Mouse (Mus musculus): ENCODE results near the gene D930020B18Rik. TPM values are rescaled to one million over a fixed set of nuclear protein-coding genes. Genes with fewer than 3 reads are reported as not detected.

D930020B18Rik gene
- polyA plus RNA-seq, 1 experiment from 2014 or later, result 0.20 TPM

- 65% methylated on average over 4 of the region's 4 CpGs for WGBS
- ATAC-seq (ENCODE audit: low read depth), result no peak
- no peak overlapping the region for H3K4me3 ChIP-seq
- no peaks in the 10 kb centered on the region for H3K36me3 ChIP-seq
- no peaks in the 10 kb centered on the region for H3K4me1 ChIP-seq (replicated peaks)
- H3K9me3 ChIP-seq, result peaks cover 11% of the 10 kb centered on the region; the same call in 1 of the 2 replicates
- H3K4me2 ChIP-seq, result no peak overlapping the region
- H3K27ac ChIP-seq (replicated peaks), result no peak overlapping the region
- no peak overlapping the region for H3K9ac ChIP-seq
- H3K27me3 ChIP-seq, result no peaks in the 10 kb centered on the region
Observed at GRCm38 (mm10) chr10:121726505-121726904, 85.1 kb downstream of the D930020B18Rik start.

- Histone ChIP-seq H3K36me3 (no peaks in the 10 kb centered on the region), H3K4me2 (no peak overlapping the region), H3K27ac (replicated peaks) (no peak overlapping the region), H3K27me3 (no peaks in the 10 kb centered on the region), H3K4me3 (no peak overlapping the region), H3K9me3 (peaks cover 4% of the 10 kb centered on the region; the same call in 1 of the 2 replicates), H3K9ac (no peak overlapping the region), H3K4me1 (replicated peaks) (no peaks in the 10 kb centered on the region; the same call in 1 of the 2 replicates)
- WGBS, result 79% methylated on average over 4 of the region's 4 CpGs
- ATAC-seq (ENCODE audit: low read depth), result no peak
Observed at GRCm38 (mm10) chr10:121727151-121727550, 85.8 kb downstream of the D930020B18Rik start.

- Histone ChIP-seq H3K36me3 (no peaks in the 10 kb centered on the region), H3K4me3 (no peak overlapping the region), H3K4me1 (replicated peaks) (no peaks in the 10 kb centered on the region; the same call in 1 of the 2 replicates), H3K9ac (no peak overlapping the region), H3K4me2 (no peak overlapping the region), H3K27ac (replicated peaks) (no peak overlapping the region), H3K9me3 (no peaks in the 10 kb centered on the region), H3K27me3 (no peaks in the 10 kb centered on the region)
- no peak for ATAC-seq (ENCODE audit: low read depth)
- WGBS, result 98% methylated on average over 4 of the region's 4 CpGs
Observed at GRCm38 (mm10) chr10:121728226-121728625, 86.8 kb downstream of the D930020B18Rik start.

- ATAC-seq (ENCODE audit: low read depth), result no peak
- no peaks in the 10 kb centered on the region; the same call in 1 of the 2 replicates for H3K4me1 ChIP-seq (replicated peaks)
- no peak overlapping the region for H3K4me3 ChIP-seq
- no peak overlapping the region for H3K9ac ChIP-seq
- H3K27me3 ChIP-seq, result no peaks in the 10 kb centered on the region
- WGBS, result 94% methylated on average over 8 of the region's 8 CpGs
- H3K4me2 ChIP-seq, result no peak overlapping the region
- no peaks in the 10 kb centered on the region for H3K36me3 ChIP-seq
- H3K27ac ChIP-seq (replicated peaks), result no peak overlapping the region
- no peaks in the 10 kb centered on the region for H3K9me3 ChIP-seq
Observed at GRCm38 (mm10) chr10:121731048-121731725, 89.8 kb downstream of the D930020B18Rik start.

GRCm38 (mm10) chr10:121732542-121732941 lies 91.2 kb downstream of the D930020B18Rik start:
- Histone ChIP-seq H3K9me3 (no peaks in the 10 kb centered on the region), H3K4me1 (replicated peaks) (no peaks in the 10 kb centered on the region; the same call in 1 of the 2 replicates), H3K36me3 (no peaks in the 10 kb centered on the region), H3K4me3 (no peak overlapping the region), H3K9ac (no peak overlapping the region), H3K27me3 (no peaks in the 10 kb centered on the region), H3K4me2 (no peak overlapping the region), H3K27ac (replicated peaks) (no peak overlapping the region)
- no peak; the same call in 1 of the 2 replicates for ATAC-seq (ENCODE audit: low read depth)
- 66% methylated on average over 9 of the region's 9 CpGs for WGBS

GRCm38 (mm10) chr10:121737256-121737655 lies 95.9 kb downstream of the D930020B18Rik start:
- Histone ChIP-seq H3K36me3 (no peaks in the 10 kb centered on the region), H3K9ac (no peak overlapping the region), H3K27ac (replicated peaks) (no peak overlapping the region), H3K4me1 (replicated peaks) (peaks cover 10% of the 10 kb centered on the region), H3K4me3 (no peak overlapping the region), H3K9me3 (no peaks in the 10 kb centered on the region), H3K27me3 (no peaks in the 10 kb centered on the region), H3K4me2 (no peak overlapping the region)
- ATAC-seq (ENCODE audit: low read depth), result no peak
- WGBS, result 89% methylated on average over 3 of the region's 3 CpGs

GRCm38 (mm10) chr10:121739548-121740505 lies 98.4 kb downstream of the D930020B18Rik start, which contains the start of gene BC048403:
Gene BC048403 (plus strand): TSS chr10:121739937.
- H3K4me1 ChIP-seq (replicated peaks), result peaks cover 10% of the 10 kb centered on the region
- peak within 1 kb of the TSS; percentile 79 for H3K9ac ChIP-seq
- H3K9me3 ChIP-seq, result no peaks in the 10 kb centered on the region
- H3K27ac ChIP-seq (replicated peaks), result peak within 1 kb of the TSS; percentile 73
- peak; percentile 95 for ATAC-seq (ENCODE audit: low read depth)
- no peaks in the 10 kb centered on the region for H3K27me3 ChIP-seq
- H3K36me3 ChIP-seq, result no peaks in the 10 kb centered on the region
- H3K4me2 ChIP-seq, result peak within 1 kb of the TSS; percentile 87
- WGBS, result under 1% methylated on average over 68 of the region's 68 CpGs
- peak within 1 kb of the TSS; percentile 91 for H3K4me3 ChIP-seq

- Histone ChIP-seq H3K27me3 (no peaks in the 10 kb centered on the region), H3K4me2 (no peak overlapping the region), H3K27ac (replicated peaks) (no peak overlapping the region), H3K4me1 (replicated peaks) (peaks cover 10% of the 10 kb centered on the region), H3K36me3 (peaks cover 25% of the 10 kb centered on the region), H3K9me3 (no peaks in the 10 kb centered on the region), H3K9ac (no peak overlapping the region), H3K4me3 (no peak overlapping the region)
- WGBS, result 33% methylated on average over 4 of the region's 4 CpGs
- no peak for ATAC-seq (ENCODE audit: low read depth)
Observed at GRCm38 (mm10) chr10:121742336-121742735, 100.9 kb downstream of the D930020B18Rik start.

Small RNA genes lying within 50 kb of the gene (microRNA-seq; reads per million reads assigned to microRNA genes)
- not detected for gene Gm24330

Other genes starting within 250 kb of the D930020B18Rik start
- gene Rassf3, start 165.2 kb upstream of the D930020B18Rik start, polyA plus RNA-seq (2015; fragmentation: Nextera tagmentation; extraction: Ambion mirVana), result 6.2 and 8.0 TPM in 2 replicates
- gene Tbk1, start 54.8 kb upstream of the D930020B18Rik start, polyA plus RNA-seq (2015; fragmentation: Nextera tagmentation; extraction: Ambion mirVana), result 28.9 and 36.3 TPM in 2 replicates
- gene Xpot, start 15.3 kb upstream of the D930020B18Rik start, polyA plus RNA-seq (2015; fragmentation: Nextera tagmentation; extraction: Ambion mirVana), result 26.3 and 36.0 TPM in 2 replicates
- 2.3 and 2.7 TPM in 2 replicates for gene BC048403, start 98.3 kb downstream of the D930020B18Rik start, polyA plus RNA-seq (2015; fragmentation: Nextera tagmentation; extraction: Ambion mirVana)